Mouse (Mus musculus) spleen, adult 10 weeks (tissue): ENCODE results near the gene Eif5a2. TPM values are rescaled to one million over a fixed set of nuclear protein-coding genes. Genes with fewer than 3 reads are reported as not detected.

ENCODE experiments used
- polyA plus RNA-seq: library from polyadenylated mRNA; stranded (reverse); fragments of 350-450 nt; fragmentation: Illumina TruSeq; extraction: RNeasy Lipid Tissue Mini Kit (QIAGEN cat#74804); gene quantifications from one replicate; pipeline ENCODE4 v1.2.3, GENCODE M21; 2015; ENCODE audit warnings: low replicate concordance; ENCODE audit not compliant: insufficient read depth

Gene Eif5a2
- 8.8 TPM for polyA plus RNA-seq

DNA sequence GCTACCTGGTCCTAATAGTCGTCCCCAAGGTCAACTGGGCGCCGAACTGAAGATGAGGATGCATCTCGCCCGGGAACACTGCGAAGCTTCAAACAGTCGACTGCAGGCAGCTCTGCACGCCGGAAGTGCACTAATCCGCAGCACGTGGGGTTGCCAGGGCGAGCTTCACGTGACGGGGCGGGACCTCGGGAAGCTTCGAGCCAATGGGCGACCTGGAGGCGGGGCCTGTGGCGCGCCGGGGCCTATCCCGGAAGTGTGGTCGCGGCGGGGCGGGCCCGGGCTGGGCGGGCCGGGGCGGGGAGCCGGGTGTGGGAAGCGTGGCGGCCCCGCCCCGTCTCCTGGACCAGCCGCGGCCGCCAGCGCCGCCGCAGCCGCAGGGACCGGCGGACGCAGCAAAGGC is at the start of gene Eif5a2:
TSS of gene Eif5a2 (plus strand) at position 283 of the 400 bp plus-strand sequence.

GRCm38 (mm10) chr3:28805301-28806097 is 24.4 kb downstream of the Eif5a2 start, which contains the start of gene Rpl22l1:
Gene Rpl22l1, plus strand, starts transcription at chr3:28805436.

Other genes with a start within 250 kb of the Eif5a2 start
- not detected for gene Slc2a2, start 83.4 kb upstream of the Eif5a2 start, polyA plus RNA-seq
- 670 TPM for gene Rpl22l1, start 24.2 kb downstream of the Eif5a2 start, polyA plus RNA-seq
- gene Gm1527, start 111.3 kb downstream of the Eif5a2 start, polyA plus RNA-seq: not detected